Mouse (Mus musculus) liver, embryonic 14.5 days (tissue): ENCODE measurements around the gene Sec1. TPM values are rescaled to one million over a fixed set of nuclear protein-coding genes. Genes with fewer than 3 reads are reported as not detected.

Experiments used
- ATAC-seq: fragments of 200-750 bp; cut with Nextera tagmentation; 2 replicates; pipeline ENCODE4 v1.8.0; 2017; ENCODE audit warnings: moderate number of reproducible peaks, mild to moderate bottlenecking, moderate library complexity; ENCODE audit not compliant: insufficient read depth
- DNase-seq, 3 experiments: peaks; one replicate each; pipeline ENCODE4 v3.0.0-alpha.2; 2012 to 2013; ENCODE audit warnings: low read depth in 3 of 3, low spot score in 3 of 3
- H3K27ac ChIP-seq: fragments of 300-500 bp; sonication (generic); 2 replicates; pipeline ENCODE4 v1.5.1; 2014; ENCODE audit warnings: moderate library complexity, mild to moderate bottlenecking, control low read depth, inconsistent platforms
- H3K27me3 ChIP-seq: fragments of 300-500 bp; sonication (generic); 2 replicates; pipeline ENCODE4 v1.6.1; 2014; ENCODE audit warnings: mild to moderate bottlenecking, low read length, moderate library complexity; ENCODE audit not compliant: control insufficient read depth, insufficient read depth
- H3K36me3 ChIP-seq: fragments of 300-500 bp; sonication (generic); replicated peaks from 2 replicates; pipeline ENCODE4 v1.6.1; 2014; ENCODE audit warnings: low read depth; ENCODE audit not compliant: control insufficient read depth, insufficient read depth
- H3K4me1 ChIP-seq, 2 experiments: fragments of 200-500 bp in 1 of 2; fragments of 300-500 bp in 1 of 2; sonication (generic) in 1 of 2; replicated peaks; 2 replicates each; pipeline ENCODE4 v1.6.1; 2012 to 2014; ENCODE audit warnings: antibody characterized with exemption in 1 of 2, inconsistent platforms in 1 of 2, low read length in 1 of 2; ENCODE audit not compliant: control insufficient read depth in 2 of 2, insufficient read depth in 2 of 2
- H3K4me2 ChIP-seq: fragments of 300-500 bp; sonication (generic); 2 replicates; pipeline ENCODE4 v1.6.1; 2014; ENCODE audit warnings: low read depth, mild to moderate bottlenecking, control low read depth, moderate library complexity
- H3K4me3 ChIP-seq, 2 experiments: fragments of 200-500 bp in 1 of 2; fragments of 300-500 bp in 1 of 2; sonication (generic) in 1 of 2; 2 replicates each; pipeline ENCODE4 v1.5.1; 2012 to 2014; ENCODE audit warnings: low read depth in 2 of 2, low read length in 2 of 2, mild to moderate bottlenecking in 2 of 2, control low read depth in 1 of 2, inconsistent platforms in 1 of 2, moderate library complexity in 1 of 2; ENCODE audit not compliant: insufficient read depth in 1 of 2
- H3K9ac ChIP-seq: fragments of 300-500 bp; sonication (generic); replicated peaks from 2 replicates; pipeline ENCODE4 v1.6.1; 2014; ENCODE audit warnings: mild to moderate bottlenecking, control low read depth, moderate library complexity
- H3K9me3 ChIP-seq: fragments of 300-500 bp; sonication (generic); 2 replicates; pipeline ENCODE4 v1.6.1; 2016; ENCODE audit warnings: low read length, mixed read lengths; ENCODE audit not compliant: control insufficient read depth
- CTCF ChIP-seq: IDR thresholded peaks from 2 replicates; pipeline ENCODE4 v1.5.1; 2016; ENCODE audit warnings: antibody characterized with exemption, low read depth, control low read depth
- EP300 ChIP-seq: IDR thresholded peaks from 2 replicates; pipeline ENCODE4 v1.6.1; 2016; ENCODE audit warnings: antibody characterized with exemption, low read depth
- WGBS: fragments of 180-500 bp; shearing (Covaris S2); extraction: QIAGEN DNeasy Blood & Tissue Kit; methylation state at CpG from one replicate; pipeline ENCODE4 v1.1.7; 2014; ENCODE audit not compliant: insufficient replicate concordance; 5-methylcytosine and 5-hydroxymethylcytosine counted together
- polyA plus RNA-seq, 2 experiments: library from polyadenylated mRNA; depleted of rRNA in 1 of 2; stranded (reverse) in 1 of 2; unstranded in 1 of 2; fragments of >200 nt; fragmentation: Nextera tagmentation in 1 of 2; extraction: Ambion mirVana in 1 of 2; gene quantifications; 2 replicates each; pipeline versions ENCODE4 v1.2.1 to v1.2.3; 2012 to 2014

Sec1 gene
- polyA plus RNA-seq, 2 experiments, result 0.02 TPM; not detected in 1

DNA sequence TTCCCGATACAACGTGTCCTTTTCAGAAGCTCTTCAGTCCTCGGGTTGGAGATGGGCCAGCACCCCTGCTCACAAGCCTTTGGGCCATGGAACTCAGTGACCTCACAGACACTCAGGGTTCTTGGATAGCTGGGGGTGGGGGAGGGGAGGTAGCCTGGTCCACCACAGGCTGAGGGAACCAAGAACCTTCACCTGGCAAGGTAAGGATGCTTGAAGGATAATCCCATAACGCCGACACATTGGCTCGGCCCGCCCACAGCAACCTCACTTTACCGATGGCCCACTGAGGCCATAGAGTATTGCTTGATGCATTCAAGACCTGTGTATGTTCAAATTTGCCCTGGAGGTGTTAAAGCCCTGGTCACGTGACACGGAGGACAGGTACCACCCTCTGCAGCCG is 31.5 kb upstream of the Sec1 start, which contains the start of gene Spaca4:
Gene Spaca4, minus strand, starts transcription at position 101 of the 400 bp plus-strand sequence.
- 80% methylated on average over 11 of the region's 11 CpGs for WGBS
- no peak within 1 kb of the TSS for H3K9ac ChIP-seq
- H3K27ac ChIP-seq, result no peak within 1 kb of the TSS
- ATAC-seq, result no peak
- no peak for DNase-seq
- H3K4me1 ChIP-seq, result no peaks in the 10 kb centered on the region
- H3K36me3 ChIP-seq, result peaks cover 24% of the 10 kb centered on the region
- H3K27me3 ChIP-seq, result no peaks in the 10 kb centered on the region
- H3K4me2 ChIP-seq, result no peak within 1 kb of the TSS
- no peak within 1 kb of the TSS for H3K4me3 ChIP-seq
- H3K9me3 ChIP-seq, result no peaks in the 10 kb centered on the region
- TF ChIP-seq EP300, result no peak
- TF ChIP-seq CTCF, result no peak

- H3K9ac ChIP-seq, result no peak overlapping the region
Observed at GRCm38 (mm10) chr7:45725151-45725550, 30.9 kb upstream of the Sec1 start.

DNA sequence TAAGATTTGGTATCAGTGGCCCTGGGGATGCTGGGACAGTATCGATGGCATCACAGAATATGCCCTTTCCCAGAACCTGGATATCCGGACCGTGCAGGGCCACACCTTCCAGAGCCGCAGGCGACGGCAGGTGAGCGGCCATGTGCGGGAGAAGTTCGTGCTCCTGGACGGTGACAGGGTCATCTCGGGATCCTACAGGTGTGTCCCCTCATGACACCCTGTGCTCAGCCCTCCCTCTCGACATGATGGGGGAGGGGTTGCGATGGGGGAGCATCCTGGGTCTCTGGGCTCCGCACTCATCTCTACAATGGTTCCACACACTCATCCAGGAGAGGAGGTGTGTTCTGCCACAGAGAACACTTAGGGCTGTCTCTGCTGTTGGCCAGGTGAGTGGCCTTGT is 29.6 kb upstream of the Sec1 start:
- 88% methylated on average over 14 of the region's 14 CpGs for WGBS
- H3K27me3 ChIP-seq, result no peaks in the 10 kb centered on the region
- H3K4me2 ChIP-seq, result no peak overlapping the region
- H3K4me1 ChIP-seq, result peaks cover 3 to 8% of the 10 kb centered on the region in 2 experiments; a peak in 1 of 4 replicates
- H3K27ac ChIP-seq, result no peak overlapping the region
- no peak overlapping the region for H3K9ac ChIP-seq
- peaks cover 41% of the 10 kb centered on the region for H3K36me3 ChIP-seq
- TF ChIP-seq CTCF (no peak), EP300 (no peak)
- ATAC-seq (no peak), DNase-seq (no peak)
- no peak overlapping the region for H3K4me3 ChIP-seq
- no peaks in the 10 kb centered on the region for H3K9me3 ChIP-seq

More at GRCm38 (mm10) chr7:45725151-45725550, 30.9 kb upstream of the Sec1 start:
- no peaks in the 10 kb centered on the region for H3K4me1 ChIP-seq
- H3K27me3 ChIP-seq, result no peaks in the 10 kb centered on the region
- no peak overlapping the region for H3K4me2 ChIP-seq
- H3K36me3 ChIP-seq, result peaks cover 28% of the 10 kb centered on the region
- TF ChIP-seq EP300 (no peak), CTCF (no peak)
- ATAC-seq (no peak), DNase-seq (no peak)
- 74% methylated on average over 9 of the region's 9 CpGs for WGBS
- H3K9me3 ChIP-seq, result no peaks in the 10 kb centered on the region
- no peak overlapping the region for H3K27ac ChIP-seq
- H3K4me3 ChIP-seq, result no peak overlapping the region

DNA sequence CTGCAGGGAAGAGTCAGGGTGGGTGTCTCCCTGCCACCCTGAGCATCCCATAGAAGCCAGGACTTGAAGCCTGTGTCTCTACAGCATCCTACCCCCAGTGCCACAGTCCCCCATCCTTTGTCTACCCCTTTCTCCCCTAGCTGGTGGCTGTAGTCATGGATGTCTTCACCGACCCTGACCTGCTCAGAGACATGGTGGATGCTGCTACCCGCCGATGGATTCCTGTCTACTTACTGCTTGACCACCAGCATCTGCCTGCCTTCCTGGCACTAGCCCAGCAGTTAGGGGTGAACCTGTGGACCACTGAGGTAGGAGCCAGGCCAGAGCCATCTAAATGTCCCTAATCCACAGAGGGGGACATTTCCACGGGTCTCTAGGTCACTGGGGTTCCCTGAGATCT is 29.1 kb upstream of the Sec1 start:
- WGBS, result 77% methylated on average over 4 of the region's 4 CpGs
- no peak overlapping the region for H3K4me3 ChIP-seq
- no peak overlapping the region for H3K27ac ChIP-seq
- no peaks in the 10 kb centered on the region for H3K9me3 ChIP-seq
- H3K27me3 ChIP-seq, result no peaks in the 10 kb centered on the region
- H3K36me3 ChIP-seq, result peaks cover 41% of the 10 kb centered on the region
- DNase-seq (no peak), ATAC-seq (no peak)
- H3K4me2 ChIP-seq, result no peak overlapping the region
- H3K4me1 ChIP-seq, result peaks cover 3 to 8% of the 10 kb centered on the region in 2 experiments; a peak in 1 of 4 replicates
- no peak overlapping the region for H3K9ac ChIP-seq
- TF ChIP-seq CTCF (no peak), EP300 (no peak)

- no peak overlapping the region for H3K4me3 ChIP-seq
- no peak for TF ChIP-seq EP300
- peak; percentile 27; the same call in 1 of the 2 replicates for TF ChIP-seq CTCF
- ATAC-seq, result no peak
- peaks cover 41% of the 10 kb centered on the region for H3K36me3 ChIP-seq
- H3K4me2 ChIP-seq, result no peak overlapping the region
- no peak overlapping the region for H3K27ac ChIP-seq
- H3K9ac ChIP-seq, result no peak overlapping the region
- WGBS, result 83% methylated on average over 13 of the region's 13 CpGs
- peaks cover 3 to 8% of the 10 kb centered on the region in 2 experiments; a peak in 1 of 4 replicates for H3K4me1 ChIP-seq
- H3K27me3 ChIP-seq, result no peaks in the 10 kb centered on the region
- DNase-seq, result no peak
- H3K9me3 ChIP-seq, result no peaks in the 10 kb centered on the region
Observed at GRCm38 (mm10) chr7:45722348-45722713, 28.1 kb upstream of the Sec1 start.
